Mouse (Mus musculus) gastrocnemius, postnatal 10 days (tissue): ENCODE data around the gene Snap25. TPM values are rescaled to one million over a fixed set of nuclear protein-coding genes. Genes with fewer than 3 reads are reported as not detected.

Experiments used
- DNase-seq: peaks from one replicate; pipeline ENCODE4 v3.0.0; 2021; ENCODE audit warnings: mixed read lengths
- total RNA-seq, 2 experiments: library from RNA; stranded (reverse); gene quantifications; 2 replicates each; pipeline ENCODE4 v1.2.3; 2021

Snap25 gene
- total RNA-seq, 2 experiments from 2014 or later, result 0.92 to 1.4 TPM

- no peak for DNase-seq
Measured at GRCm38 (mm10) chr2:136712441-136713015, 725 bp upstream of the Snap25 start.

- peak; percentile 88 for DNase-seq
Measured at GRCm38 (mm10) chr2:136714008-136714411, 757 bp downstream of the Snap25 start.

- DNase-seq, result no peak
Measured at GRCm38 (mm10) chr2:136715531-136715930, 2.3 kb downstream of the Snap25 start.

GRCm38 (mm10) chr2:136716400-136716799, 3.1 kb downstream of the Snap25 start:
- no peak for DNase-seq

- DNase-seq, result peak; percentile 44
Measured at GRCm38 (mm10) chr2:136720235-136720634, 7.0 kb downstream of the Snap25 start.

GRCm38 (mm10) chr2:136738260-136738659, 25.0 kb downstream of the Snap25 start:
- no peak for DNase-seq

- DNase-seq, result no peak
Measured at GRCm38 (mm10) chr2:136742230-136742629, 29.0 kb downstream of the Snap25 start.

- no peak for DNase-seq
Measured at GRCm38 (mm10) chr2:136744683-136745326, 31.6 kb downstream of the Snap25 start.

- DNase-seq, result no peak
Measured at GRCm38 (mm10) chr2:136745327-136745994, 32.2 kb downstream of the Snap25 start.

- DNase-seq, result no peak
Measured at GRCm38 (mm10) chr2:136753682-136754081, 40.4 kb downstream of the Snap25 start.

- DNase-seq, result no peak
Measured at GRCm38 (mm10) chr2:136758809-136759551, 45.7 kb downstream of the Snap25 start.

GRCm38 (mm10) chr2:136778156-136778555, 64.9 kb downstream of the Snap25 start:
- DNase-seq, result no peak

- no peak for DNase-seq
Measured at GRCm38 (mm10) chr2:136778674-136779073, 65.4 kb downstream of the Snap25 start.

GRCm38 (mm10) chr2:136780268-136780667, 67.0 kb downstream of the Snap25 start:
- DNase-seq, result no peak

GRCm38 (mm10) chr2:136784310-136784709, 71.1 kb downstream of the Snap25 start:
- DNase-seq, result no peak

GRCm38 (mm10) chr2:136788379-136788778, 75.1 kb downstream of the Snap25 start:
- DNase-seq, result no peak

GRCm38 (mm10) chr2:136796518-136796917, 83.3 kb downstream of the Snap25 start:
- no peak for DNase-seq

GRCm38 (mm10) chr2:136798887-136799430, 85.7 kb downstream of the Snap25 start:
- no peak for DNase-seq

GRCm38 (mm10) chr2:136801102-136801501, 87.8 kb downstream of the Snap25 start:
- DNase-seq, result no peak

GRCm38 (mm10) chr2:136802076-136802475, 88.8 kb downstream of the Snap25 start:
- DNase-seq, result no peak

- no peak for DNase-seq
Measured at GRCm38 (mm10) chr2:136803142-136803541, 89.9 kb downstream of the Snap25 start.

GRCm38 (mm10) chr2:136807992-136808726, 94.9 kb downstream of the Snap25 start:
- DNase-seq, result no peak
